Mouse (Mus musculus): ENCODE measurements around the gene Cdrt4. TPM values are rescaled to one million over a fixed set of nuclear protein-coding genes. Genes with fewer than 3 reads are reported as not detected.
A peak's percentile ranks its signal among the peaks of the same experiment; 100 is the strongest.

The Cdrt4 gene
- total RNA-seq, 2 experiments from 2014 or later: not detected

DNA sequence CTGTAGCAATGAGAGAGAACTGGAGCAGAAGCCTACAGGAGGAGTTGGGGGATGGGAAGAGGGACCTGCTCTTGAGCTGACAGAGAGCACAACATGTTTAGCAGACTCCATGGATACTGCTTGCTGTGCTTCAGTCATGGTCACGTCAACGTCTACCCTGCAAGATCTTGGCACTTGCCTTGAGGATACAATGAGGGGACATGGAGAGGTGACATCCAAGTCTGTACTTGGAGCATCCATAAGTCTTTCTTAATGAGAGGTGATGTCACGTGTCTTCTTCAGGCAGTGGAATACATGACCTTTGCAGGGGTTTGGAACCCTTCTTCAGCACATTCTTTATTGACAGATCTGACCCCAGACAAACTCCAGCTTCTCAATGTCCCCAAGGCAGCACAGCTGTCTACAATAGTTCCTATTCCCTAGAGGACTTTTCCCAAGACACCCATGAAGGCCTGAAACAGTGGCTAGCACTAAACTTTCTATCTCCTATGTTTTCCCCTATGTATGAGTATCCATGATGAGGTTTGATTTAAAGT, 39.2 kb downstream of the Cdrt4 start:
- no peak for DNase-seq
- intact Hi-C loops (cut with DNase I; ENCODE audit: low total_unique reads): loop anchor here (10.0 kb wide), 1 partner anchor 65 kb away; no protein-coding TSS in a partner anchor

DNA sequence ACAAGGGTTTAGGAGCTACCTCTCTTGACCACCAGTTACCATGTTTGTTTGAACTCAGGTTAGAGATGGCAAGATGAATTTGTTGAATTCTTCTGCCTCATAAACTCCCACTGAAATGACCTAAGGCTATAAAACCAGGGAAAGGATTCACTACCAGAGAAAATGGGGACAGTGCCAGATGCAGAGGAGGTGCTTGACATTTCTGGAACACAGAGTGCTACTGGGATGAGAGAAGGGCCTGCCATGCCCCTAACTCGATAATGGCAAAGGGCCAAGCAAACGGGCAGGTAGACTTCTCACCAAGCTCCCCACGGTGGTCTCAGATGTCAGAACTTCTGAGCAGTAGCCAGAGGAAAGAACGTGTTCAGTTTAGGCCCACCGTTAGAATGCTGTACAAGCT, 39.8 kb downstream of the Cdrt4 start:
- intact Hi-C loops (cut with DNase I; ENCODE audit: low total_unique reads): loop anchor here (10.0 kb wide), 1 partner anchor 66 kb away; no protein-coding TSS in a partner anchor
- no peak for DNase-seq

DNA sequence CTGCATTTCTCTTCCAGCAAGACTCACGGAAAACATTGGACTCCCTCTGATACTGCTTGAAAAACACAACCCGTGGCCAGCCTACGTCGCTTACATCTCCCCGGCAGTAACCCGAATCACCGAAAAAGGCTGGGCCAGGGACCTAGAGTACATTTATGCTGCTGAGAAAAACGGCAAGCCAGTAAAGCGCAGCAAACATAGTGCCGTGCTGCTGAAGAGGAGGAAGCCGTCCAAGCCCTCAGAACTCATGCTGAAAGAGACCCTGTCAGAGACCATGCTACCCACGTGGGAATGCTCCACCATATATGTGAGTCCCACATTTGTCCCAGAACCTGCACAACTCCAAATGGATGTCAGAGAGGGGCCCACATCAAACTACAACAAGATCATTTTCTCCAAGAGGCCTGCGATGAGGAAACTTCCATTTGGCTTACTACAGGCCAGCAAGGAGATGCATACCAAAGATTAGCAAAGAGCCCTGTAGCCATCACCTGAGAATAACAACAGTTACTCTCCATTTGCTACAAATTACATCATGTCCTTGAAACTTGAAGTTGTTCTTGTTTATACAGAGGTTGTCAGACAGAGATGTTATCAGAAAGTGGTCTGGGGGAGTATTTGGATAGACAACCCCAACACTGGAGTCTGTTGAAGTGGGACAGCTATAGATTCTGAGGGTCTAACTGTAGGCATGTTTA, 41.7 kb downstream of the Cdrt4 start:
- intact Hi-C loops (cut with DNase I; ENCODE audit: low total_unique reads): loop anchor here (10.0 kb wide), 1 partner anchor 68 kb away; no protein-coding TSS in a partner anchor
- no peak for DNase-seq

DNA sequence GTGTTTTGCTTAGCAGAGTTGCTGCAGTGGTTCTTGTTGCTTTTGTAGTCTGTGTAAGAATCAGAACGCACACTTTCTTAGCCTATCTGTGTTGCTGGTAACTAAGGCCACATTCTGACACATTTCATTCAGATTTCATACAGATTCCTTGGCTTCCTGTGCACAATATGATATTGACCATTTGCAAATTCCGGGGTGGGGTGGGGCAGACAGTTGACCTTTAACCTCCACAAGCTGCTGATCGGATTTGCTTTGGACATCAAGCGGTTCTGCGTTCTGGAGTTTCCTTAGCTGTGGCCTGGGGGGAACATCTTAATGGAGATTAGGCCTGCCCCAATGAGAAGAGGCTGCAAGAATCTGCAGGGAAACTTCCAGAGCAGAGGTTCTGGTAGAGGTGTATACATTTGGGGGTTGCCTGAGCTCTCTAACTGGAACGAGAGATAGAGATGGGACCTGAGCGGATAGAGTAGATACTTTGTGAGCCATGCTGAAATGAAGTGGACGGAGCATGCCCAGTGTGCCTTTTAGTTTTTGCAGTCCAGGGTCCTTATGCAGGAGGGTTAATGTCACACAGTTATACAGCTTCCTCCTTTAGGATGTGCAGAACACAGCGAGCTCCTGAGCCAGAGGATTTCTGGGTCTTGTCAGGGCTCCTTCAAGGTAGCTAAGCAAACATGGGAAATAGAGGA, 44.2 kb downstream of the Cdrt4 start:
- DNase-seq: no peak
- intact Hi-C loops (cut with DNase I; ENCODE audit: low total_unique reads): loop anchor here (10.0 kb wide), 1 partner anchor 70 kb away; no protein-coding TSS in a partner anchor

DNA sequence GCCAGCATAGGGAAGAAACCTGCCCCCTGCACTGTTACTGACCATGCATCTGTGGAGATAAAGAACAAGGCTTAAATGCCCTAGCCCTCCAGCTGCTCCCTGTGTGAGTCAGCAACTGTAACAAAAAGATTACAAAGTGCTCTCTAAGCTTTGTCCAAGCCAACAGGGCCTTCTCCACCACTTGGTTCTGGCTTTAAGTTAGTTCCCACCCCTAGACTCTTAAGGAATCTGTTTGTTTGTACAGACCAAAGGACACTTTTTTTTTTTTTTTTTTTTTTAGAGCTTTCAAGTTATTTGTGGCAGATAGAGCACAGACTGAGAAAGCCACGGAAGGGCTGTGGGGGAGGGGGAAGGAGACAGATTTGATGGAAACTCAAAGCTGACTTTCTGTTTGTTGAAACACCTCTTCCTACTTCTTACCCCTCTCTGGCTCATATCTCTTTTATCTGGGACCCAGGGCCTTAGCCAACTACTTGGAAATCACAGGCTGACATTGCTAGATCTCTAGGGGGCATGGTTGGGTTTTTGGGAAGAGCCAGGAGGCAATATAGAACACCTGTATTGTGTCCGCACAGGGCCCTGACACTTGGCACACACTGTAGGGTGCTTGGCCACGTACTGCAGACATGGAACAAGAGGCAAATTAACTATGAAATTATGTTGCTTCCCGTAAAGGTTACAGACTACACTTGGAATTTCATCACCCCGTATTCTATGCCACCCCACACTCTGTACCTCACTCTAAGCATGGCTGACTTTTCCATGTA, 44.9 kb downstream of the Cdrt4 start:
- intact Hi-C loops (cut with DNase I; ENCODE audit: low total_unique reads): loop anchor here (10.0 kb wide), 1 partner anchor 71 kb away; no protein-coding TSS in a partner anchor
- no peak for DNase-seq

DNA sequence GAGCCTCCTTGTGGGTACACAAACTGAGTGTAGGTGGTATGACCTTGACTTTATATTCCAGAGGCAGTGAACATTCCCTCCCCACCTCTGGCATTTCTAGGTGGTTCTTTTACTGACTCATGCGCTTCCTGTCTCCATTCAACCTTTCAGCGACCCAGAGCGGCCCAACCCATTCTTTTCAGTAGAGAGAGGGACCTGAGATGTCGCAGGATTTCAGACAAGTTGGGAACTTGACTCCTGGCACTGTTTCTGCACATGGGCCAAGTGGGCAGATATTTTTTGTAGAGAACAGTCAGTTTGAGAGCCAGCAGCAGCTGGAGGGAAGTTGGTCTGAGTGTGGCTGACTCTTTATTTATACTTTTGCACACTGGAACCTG, 45.5 kb downstream of the Cdrt4 start:
- no peak for DNase-seq
- intact Hi-C loops (cut with DNase I; ENCODE audit: low total_unique reads): loop anchor here (10.0 kb wide), 1 partner anchor 72 kb away; no protein-coding TSS in a partner anchor

DNA sequence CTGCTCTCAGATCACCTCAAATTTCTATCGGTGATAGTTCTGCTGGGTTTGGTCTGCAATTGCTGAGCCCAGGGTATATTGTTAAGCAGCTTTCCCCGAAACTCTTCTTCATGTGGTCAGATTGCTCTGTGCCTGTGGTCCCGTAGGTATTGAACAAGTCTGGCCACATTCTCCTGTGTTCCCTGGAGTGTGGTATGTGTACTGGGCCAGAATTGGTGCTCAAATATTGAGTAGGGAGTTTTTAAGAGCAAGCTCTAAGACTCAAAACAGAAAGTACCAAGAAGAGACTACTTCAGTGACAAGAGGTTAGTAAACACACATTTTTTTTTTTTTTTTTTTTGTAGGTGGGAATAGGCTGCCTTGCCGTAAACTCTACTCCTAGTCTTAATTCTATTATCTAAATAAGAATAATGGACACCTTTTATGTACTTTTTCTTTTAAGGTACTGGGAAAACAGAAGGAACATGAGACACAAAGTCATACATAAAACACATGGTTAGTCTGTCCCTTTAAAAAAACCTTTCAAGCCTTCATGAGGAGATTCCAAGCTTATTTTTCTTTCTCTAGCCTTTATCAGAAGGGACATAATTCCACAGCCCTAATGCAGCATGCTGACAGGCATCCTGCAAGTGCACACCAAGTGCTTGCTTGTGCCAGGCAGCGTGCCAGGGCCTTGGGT, 46.2 kb downstream of the Cdrt4 start:
- DNase-seq: no peak
- intact Hi-C loops (cut with DNase I; ENCODE audit: low total_unique reads): loop anchor here (10.0 kb wide), 1 partner anchor 72 kb away; no protein-coding TSS in a partner anchor

DNA sequence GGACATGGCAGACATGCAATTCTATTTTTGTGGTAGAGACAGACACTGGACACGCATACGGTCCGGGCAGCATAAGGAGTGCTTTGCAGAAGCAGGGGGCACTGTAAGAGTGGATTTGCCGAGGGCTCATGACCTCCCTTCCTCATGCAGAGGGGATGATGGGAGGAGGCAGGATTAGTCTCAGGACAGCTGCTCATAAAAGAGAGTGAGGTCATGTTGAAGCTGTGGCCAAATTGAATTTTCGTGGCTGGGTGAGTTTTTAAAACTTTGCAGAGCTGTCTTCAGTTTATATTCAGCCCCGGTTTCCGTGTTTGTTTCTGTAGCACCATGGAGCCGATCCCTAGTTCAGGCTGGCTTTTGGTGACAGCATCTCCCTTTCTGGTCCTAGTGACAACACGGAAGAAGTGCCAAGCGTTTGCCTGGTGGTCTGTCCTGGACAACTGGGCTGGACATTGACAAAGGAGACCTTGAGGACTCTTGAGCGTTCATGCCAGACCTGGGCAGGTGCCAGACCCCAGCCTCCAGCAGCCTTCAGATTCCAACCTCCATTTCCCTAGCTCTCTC, 46.8 kb downstream of the Cdrt4 start:
- intact Hi-C loops (cut with DNase I; ENCODE audit: low total_unique reads): loop anchor here (10.0 kb wide), 1 partner anchor 73 kb away; no protein-coding TSS in a partner anchor
- peak; percentile 80 for DNase-seq

DNA sequence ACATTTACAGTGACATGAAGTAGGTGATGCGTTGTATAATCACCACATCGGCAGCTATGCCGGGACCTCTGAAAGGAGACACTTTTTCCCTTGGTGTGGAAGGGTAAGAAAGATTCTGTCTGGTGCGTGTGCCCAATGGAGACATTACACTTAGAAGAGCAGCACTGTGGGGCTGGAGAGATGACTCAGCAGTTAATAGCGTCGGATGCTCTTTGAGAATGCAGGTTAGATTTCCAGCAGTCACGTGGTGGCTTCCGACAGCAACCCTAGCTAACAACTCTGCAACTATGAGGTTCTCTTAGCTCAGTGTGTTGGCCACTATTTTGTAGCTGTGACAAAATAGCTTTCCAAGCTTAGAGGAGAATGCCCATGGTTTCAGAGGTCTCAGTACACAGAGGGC, 49.1 kb downstream of the Cdrt4 start:
- DNase-seq: no peak
- intact Hi-C loops (cut with DNase I; ENCODE audit: low total_unique reads): no loop called here

DNA sequence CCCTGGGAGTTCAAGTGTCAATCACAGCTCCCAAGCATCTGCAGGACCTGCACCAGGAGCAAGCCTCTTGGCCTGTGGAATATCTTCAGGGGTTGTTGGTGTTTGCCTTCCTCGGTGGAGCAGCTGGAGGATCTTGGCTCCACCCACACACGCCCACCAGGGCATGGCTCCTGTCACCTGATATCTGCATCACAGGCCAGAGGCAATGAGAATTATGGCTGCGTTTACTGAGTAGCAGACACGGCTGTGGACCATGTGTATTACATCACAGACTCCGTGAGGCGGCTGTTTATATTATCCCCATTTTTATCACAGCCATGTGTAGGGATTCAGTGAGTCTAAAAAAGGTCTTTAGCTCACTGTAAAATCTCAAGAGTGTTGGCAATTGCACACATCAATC, 53.6 kb downstream of the Cdrt4 start:
- intact Hi-C loops (cut with DNase I; ENCODE audit: low total_unique reads): no loop called here
- no peak for DNase-seq

DNA sequence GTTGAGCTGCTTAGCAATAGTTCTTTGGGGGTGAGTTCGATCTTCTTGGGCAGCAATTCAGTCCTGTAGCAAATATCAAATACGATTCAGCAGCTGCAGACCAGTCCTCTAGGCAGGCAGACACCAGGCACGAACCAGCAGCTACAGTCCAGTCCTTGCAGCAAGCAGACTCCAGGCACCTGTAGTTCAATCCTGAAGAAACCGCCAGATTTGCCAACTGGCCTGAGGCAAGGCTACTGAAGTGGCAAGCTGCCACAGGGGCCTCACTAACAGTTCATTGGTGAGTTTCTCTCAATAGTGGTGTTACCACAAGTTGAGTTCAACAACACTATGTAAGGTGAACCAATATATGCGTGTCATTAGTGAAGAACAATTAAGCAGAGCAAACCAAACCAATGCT, 56.4 kb downstream of the Cdrt4 start:
- intact Hi-C loops (cut with DNase I; ENCODE audit: low total_unique reads): no loop called here
- no peak for DNase-seq

DNA sequence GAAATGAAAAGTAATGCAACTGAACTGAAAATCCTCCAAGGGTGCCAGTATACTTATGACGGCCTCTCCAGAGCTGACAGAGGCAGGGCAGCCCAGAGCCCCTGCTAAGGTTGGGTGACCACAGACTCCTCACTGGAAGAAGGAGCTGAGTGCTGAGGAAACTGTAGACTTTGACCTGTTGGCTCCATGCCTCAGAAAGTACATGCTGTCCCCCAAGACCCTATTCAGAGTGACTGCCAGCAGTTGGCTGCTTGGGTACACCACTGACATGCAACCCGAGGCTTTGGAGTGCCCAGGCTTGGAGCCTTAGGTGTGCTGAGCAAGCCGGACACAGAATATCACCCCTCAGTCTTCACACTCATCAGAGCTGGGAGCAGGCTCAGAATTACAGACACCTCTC, 57.0 kb downstream of the Cdrt4 start:
- DNase-seq: peak; percentile 45
- intact Hi-C loops (cut with DNase I; ENCODE audit: low total_unique reads): no loop called here

DNA sequence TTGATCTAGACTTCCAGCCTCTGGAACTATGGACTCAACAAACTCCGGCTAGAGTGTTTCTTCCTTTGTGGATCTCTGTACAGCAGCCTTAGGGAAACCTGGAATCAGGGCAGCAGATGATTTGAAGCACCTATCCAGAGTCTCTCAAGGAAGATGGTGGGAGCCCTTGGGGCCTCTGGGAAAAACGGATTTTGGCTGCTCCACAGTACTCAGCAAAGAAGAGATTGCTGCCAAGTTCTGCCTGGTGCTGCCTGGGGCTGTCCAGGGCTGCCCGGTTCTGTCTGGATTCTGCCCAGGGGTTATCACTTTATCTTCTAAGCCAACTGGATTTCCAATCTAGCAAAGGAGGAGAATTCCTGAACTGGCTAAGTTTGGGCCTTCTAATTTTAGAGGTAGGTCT, 58.8 kb downstream of the Cdrt4 start:
- DNase-seq: no peak
- intact Hi-C loops (cut with DNase I; ENCODE audit: low total_unique reads): no loop called here

DNA sequence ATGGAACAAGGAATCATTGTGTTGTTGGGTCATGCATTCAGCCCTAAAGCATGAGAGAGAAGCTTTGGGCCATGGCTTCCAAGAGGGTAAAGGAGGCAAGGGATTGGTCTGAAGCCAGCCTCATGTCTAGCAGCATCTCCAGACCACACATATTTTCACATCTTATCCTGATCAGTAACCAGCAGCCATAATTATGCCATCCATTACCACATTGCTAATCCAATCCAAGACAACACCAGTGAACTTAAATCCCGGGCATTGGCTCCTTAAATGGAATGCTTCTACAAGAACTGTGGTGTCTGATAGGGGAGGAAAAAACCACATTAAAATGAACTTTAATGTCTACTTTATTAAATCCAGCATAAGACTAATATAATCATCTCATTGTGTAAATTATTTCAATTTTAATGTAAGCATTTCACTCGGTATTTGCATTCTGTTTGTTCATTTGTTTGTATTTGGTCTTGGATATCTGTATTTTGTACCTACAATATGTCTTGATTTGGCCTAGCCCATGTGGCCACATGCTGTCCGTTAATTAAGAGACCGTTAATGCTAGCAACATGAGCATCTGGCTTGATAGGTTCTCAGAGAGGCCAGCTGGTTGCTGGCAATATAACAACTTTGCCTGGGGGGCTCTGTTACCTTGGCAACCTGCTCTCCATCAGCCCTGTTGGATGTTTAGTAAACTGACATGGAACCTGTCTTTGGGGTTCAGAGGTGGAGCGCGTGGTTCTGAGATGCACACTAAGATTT, 66.5 kb downstream of the Cdrt4 start:
- intact Hi-C loops (cut with DNase I; ENCODE audit: low total_unique reads): no loop called here
- no peak for DNase-seq

DNA sequence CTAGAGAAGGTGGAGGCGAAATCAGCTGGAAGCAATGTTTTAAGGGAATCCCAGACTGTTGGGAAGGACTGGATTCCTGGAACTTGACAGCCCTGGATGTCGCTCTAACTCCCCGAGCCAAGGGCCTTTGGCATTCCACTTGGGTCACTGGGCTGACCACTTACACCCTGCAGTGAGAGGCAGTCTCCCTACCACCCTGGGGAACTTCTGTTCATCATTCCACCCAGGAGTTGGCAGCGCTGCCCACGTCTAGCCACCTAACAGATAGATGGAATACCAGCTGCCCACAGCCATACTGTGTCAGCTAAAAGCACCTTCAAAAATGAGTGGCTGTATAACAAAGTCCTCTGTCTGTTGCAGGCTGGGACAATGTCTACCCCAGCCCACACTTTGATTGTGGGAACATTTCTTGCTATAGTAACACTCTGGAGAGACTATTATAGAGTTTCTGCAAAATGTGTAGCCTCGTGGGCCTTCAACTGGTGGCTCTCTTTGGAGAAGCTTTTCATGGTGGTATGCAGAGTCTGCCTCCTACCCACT, 67.2 kb downstream of the Cdrt4 start:
- intact Hi-C loops (cut with DNase I; ENCODE audit: low total_unique reads): no loop called here
- DNase-seq: no peak

DNA sequence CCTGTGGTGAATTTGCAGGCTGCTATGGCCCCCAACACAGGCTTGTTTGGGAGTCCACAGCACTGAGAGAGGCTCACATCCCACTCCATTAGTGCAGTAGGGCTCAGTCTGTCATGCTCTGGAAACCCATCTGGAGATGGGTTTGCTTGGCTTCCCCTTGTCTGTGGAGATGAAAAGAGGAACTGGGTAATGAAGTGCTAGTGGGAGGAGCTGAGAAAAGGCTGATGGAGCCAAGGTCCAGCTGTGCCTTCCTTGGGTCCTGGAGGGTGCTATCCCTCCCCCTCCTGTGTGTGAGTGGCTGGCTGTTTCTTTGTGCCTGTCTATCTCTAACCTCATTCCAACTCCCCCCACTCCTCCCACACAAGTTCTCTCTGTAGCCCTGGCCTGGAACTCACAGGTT, 69.6 kb downstream of the Cdrt4 start:
- no peak for DNase-seq
- intact Hi-C loops (cut with DNase I; ENCODE audit: low total_unique reads): no loop called here

DNA sequence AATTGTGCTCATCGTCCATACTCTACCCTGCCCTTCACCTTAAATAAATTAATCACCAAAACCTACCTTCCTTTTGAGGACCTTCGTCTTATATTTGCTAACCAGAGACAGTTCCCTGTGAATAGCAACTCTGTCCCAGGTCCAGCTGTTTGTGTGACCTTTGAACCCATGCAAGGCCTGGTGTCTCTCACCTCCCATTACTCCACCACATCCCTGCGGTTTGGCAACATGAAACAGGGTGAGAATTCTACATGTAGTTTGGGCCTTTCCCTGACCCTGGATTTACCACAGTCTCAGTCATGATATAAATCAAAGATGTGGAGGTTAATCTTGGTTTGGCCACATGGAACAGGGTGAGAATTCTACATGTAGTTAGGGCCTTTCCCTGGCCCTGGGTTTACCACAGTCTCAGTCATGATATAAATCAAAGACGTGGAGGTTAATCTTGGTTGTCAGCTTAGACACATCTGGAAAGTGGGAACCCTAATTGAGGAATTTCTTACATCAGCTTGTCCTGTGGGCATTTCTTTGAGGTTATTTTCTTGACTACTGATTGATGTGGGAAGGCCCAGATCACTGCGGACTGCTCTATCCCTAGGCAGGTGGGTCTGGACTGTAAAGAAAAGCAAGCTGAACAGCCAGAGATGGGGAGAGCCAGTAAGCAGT, 70.3 kb downstream of the Cdrt4 start:
- no peak for DNase-seq
- intact Hi-C loops (cut with DNase I; ENCODE audit: low total_unique reads): no loop called here

DNA sequence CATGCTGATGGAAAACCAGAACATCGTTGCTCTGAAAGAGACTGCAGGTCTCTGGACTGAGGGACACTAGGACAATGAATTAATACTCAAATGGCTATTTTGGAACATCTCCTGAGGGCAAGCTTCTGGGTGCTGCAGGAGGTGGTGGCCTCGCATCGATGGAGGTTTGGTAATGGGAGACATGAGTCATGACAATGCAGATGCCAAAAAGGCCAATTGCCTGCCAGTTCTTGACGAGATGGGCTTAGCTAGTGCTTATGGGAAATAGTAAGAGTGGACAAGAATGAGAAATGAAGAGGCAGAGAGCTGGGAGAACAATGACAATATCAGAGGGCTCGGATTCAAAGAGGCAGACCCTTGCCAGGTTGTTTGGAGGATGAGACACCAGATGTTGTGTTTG, 72.5 kb downstream of the Cdrt4 start:
- intact Hi-C loops (cut with DNase I; ENCODE audit: low total_unique reads): no loop called here
- peak; percentile 33 for DNase-seq

All from gastrocnemius, postnatal 14 days (tissue).